Mouse (Mus musculus) limb, embryonic 13.5 days (tissue): ENCODE measurements at regions not wholly inside any gene's neighbourhood (a gene's known extent, or its start where the extent isn't known, plus 50 kb on each side); places are given as distances from the start of the nearest gene placed in this dataset.

Source experiments
- ATAC-seq: fragments of 200-750 bp; cut with Nextera tagmentation; 2 replicates; pipeline ENCODE4 v1.8.0; 2017; ENCODE audit warnings: low read depth, moderate number of reproducible peaks, moderate TSS enrichment; ENCODE audit not compliant: low FRiP score
- H3K27ac ChIP-seq: fragments of 300-500 bp; sonication (generic); 2 replicates; pipeline ENCODE4 v1.5.1; 2015; ENCODE audit warnings: inconsistent platforms, mild to moderate bottlenecking, moderate library complexity
- H3K27me3 ChIP-seq: fragments of 300-500 bp; sonication (generic); 2 replicates; pipeline ENCODE4 v1.6.1; 2015; ENCODE audit warnings: mild to moderate bottlenecking, inconsistent platforms
- H3K36me3 ChIP-seq: fragments of 300-500 bp; sonication (generic); 2 replicates; pipeline ENCODE4 v1.6.1; 2015; ENCODE audit warnings: inconsistent platforms, mild to moderate bottlenecking, moderate library complexity
- H3K4me1 ChIP-seq: fragments of 300-500 bp; sonication (generic); 2 replicates; pipeline ENCODE4 v1.6.1; 2015; ENCODE audit warnings: inconsistent platforms
- H3K4me2 ChIP-seq: fragments of 300-500 bp; sonication (generic); replicated peaks from 2 replicates; pipeline ENCODE4 v1.6.1; 2015; ENCODE audit warnings: inconsistent platforms, mild to moderate bottlenecking, moderate library complexity
- H3K4me3 ChIP-seq: fragments of 300-500 bp; sonication (generic); 2 replicates; pipeline ENCODE4 v1.5.1; 2015; ENCODE audit warnings: moderate library complexity, mild to moderate bottlenecking, inconsistent platforms
- H3K9ac ChIP-seq: fragments of 300-500 bp; sonication (generic); 2 replicates; pipeline ENCODE4 v1.6.1; 2015; ENCODE audit warnings: mild to moderate bottlenecking, inconsistent platforms
- H3K9me3 ChIP-seq: fragments of 300-500 bp; sonication (generic); 2 replicates; pipeline ENCODE4 v1.6.1; 2016; ENCODE audit warnings: inconsistent platforms
- WGBS: fragments of 180-500 bp; shearing (Covaris S2); methylation state at CpG from one replicate; pipeline ENCODE4 v1.1.7; 2015; 5-methylcytosine and 5-hydroxymethylcytosine counted together

GRCm38 (mm10) chr12:68775503-68775902 is 383.5 kb downstream of the Rps29 start:
- H3K4me1 ChIP-seq: no peaks in the 10 kb centered on the region
- H3K4me2 ChIP-seq: no peak overlapping the region
- H3K27ac ChIP-seq: no peak overlapping the region
- no peaks in the 10 kb centered on the region for H3K27me3 ChIP-seq
- no peak overlapping the region for H3K9ac ChIP-seq
- no peak for ATAC-seq
- no peaks in the 10 kb centered on the region for H3K9me3 ChIP-seq
- no peaks in the 10 kb centered on the region for H3K36me3 ChIP-seq
- no peak overlapping the region for H3K4me3 ChIP-seq
- 79% methylated on average over 2 of the region's 2 CpGs for WGBS

GRCm38 (mm10) chr12:68774800-68775199 is 384.2 kb downstream of the Rps29 start:
- no peaks in the 10 kb centered on the region for H3K9me3 ChIP-seq
- H3K27me3 ChIP-seq: no peaks in the 10 kb centered on the region
- no peaks in the 10 kb centered on the region for H3K4me1 ChIP-seq
- H3K4me3 ChIP-seq: no peak overlapping the region
- no peak for ATAC-seq
- H3K27ac ChIP-seq: no peak overlapping the region
- no peak overlapping the region for H3K9ac ChIP-seq
- no peaks in the 10 kb centered on the region for H3K36me3 ChIP-seq
- 87% methylated on average over 8 of the region's 8 CpGs for WGBS
- H3K4me2 ChIP-seq: no peak overlapping the region

GRCm38 (mm10) chr12:68758263-68759020 is 400.5 kb downstream of the Rps29 start:
- no peak overlapping the region for H3K9ac ChIP-seq
- no peaks in the 10 kb centered on the region for H3K4me1 ChIP-seq
- no peaks in the 10 kb centered on the region for H3K27me3 ChIP-seq
- no peak overlapping the region for H3K4me2 ChIP-seq
- no peak for ATAC-seq
- no peak overlapping the region for H3K27ac ChIP-seq
- no peaks in the 10 kb centered on the region for H3K9me3 ChIP-seq
- H3K4me3 ChIP-seq: no peak overlapping the region
- WGBS: 84% methylated on average over 7 of the region's 7 CpGs
- no peaks in the 10 kb centered on the region for H3K36me3 ChIP-seq

GRCm38 (mm10) chr12:68728882-68729281 is 430.1 kb downstream of the Rps29 start:
- whole genome bisulfite sequencing: 25% methylated on average over 2 of the region's 2 CpGs
- no peak overlapping the region for H3K27ac ChIP-seq
- no peaks in the 10 kb centered on the region for H3K27me3 ChIP-seq
- no peak overlapping the region for H3K9ac ChIP-seq
- H3K4me3 ChIP-seq: no peak overlapping the region
- no peaks in the 10 kb centered on the region for H3K9me3 ChIP-seq
- no peak for ATAC-seq
- no peak overlapping the region for H3K4me2 ChIP-seq
- H3K4me1 ChIP-seq: no peaks in the 10 kb centered on the region
- no peaks in the 10 kb centered on the region for H3K36me3 ChIP-seq

- Histone ChIP-seq H3K36me3 (no peaks in the 10 kb centered on the region), H3K4me1 (no peaks in the 10 kb centered on the region), H3K4me2 (no peak overlapping the region), H3K4me3 (no peak overlapping the region), H3K27me3 (no peaks in the 10 kb centered on the region), H3K9me3 (no peaks in the 10 kb centered on the region), H3K9ac (no peak overlapping the region), H3K27ac (no peak overlapping the region)
- no peak for ATAC-seq
These were observed 440.0 kb downstream of the Rps29 start for GRCm38 (mm10) chr12:68718946-68719345.

- no peak overlapping the region for H3K9ac ChIP-seq
- H3K27ac ChIP-seq: no peak overlapping the region
- ATAC-seq: no peak
- no peaks in the 10 kb centered on the region for H3K36me3 ChIP-seq
- no peaks in the 10 kb centered on the region for H3K4me1 ChIP-seq
- H3K27me3 ChIP-seq: no peaks in the 10 kb centered on the region
- H3K4me3 ChIP-seq: no peak overlapping the region
- 33% methylated on average over 11 of the region's 11 CpGs for WGBS
- no peak overlapping the region for H3K4me2 ChIP-seq
- no peaks in the 10 kb centered on the region for H3K9me3 ChIP-seq
These were observed 464.4 kb downstream of the Rps29 start for GRCm38 (mm10) chr12:68694275-68695267.

- Histone ChIP-seq H3K4me3 (no peak overlapping the region), H3K36me3 (no peaks in the 10 kb centered on the region), H3K27ac (no peak overlapping the region), H3K9me3 (no peaks in the 10 kb centered on the region), H3K4me2 (no peak overlapping the region), H3K4me1 (no peaks in the 10 kb centered on the region), H3K9ac (no peak overlapping the region), H3K27me3 (no peaks in the 10 kb centered on the region)
- ATAC-seq: no peak
- WGBS: 83% methylated on average over 3 of the region's 3 CpGs
These were observed 470.7 kb downstream of the Rps29 start for GRCm38 (mm10) chr12:68688262-68688661.

- H3K9ac ChIP-seq: no peak overlapping the region
- no peaks in the 10 kb centered on the region for H3K27me3 ChIP-seq
- H3K4me3 ChIP-seq: no peak overlapping the region
- no peaks in the 10 kb centered on the region for H3K4me1 ChIP-seq
- 83% methylated on average over 1 of the region's 1 CpGs for WGBS
- ATAC-seq: no peak
- H3K4me2 ChIP-seq: no peak overlapping the region
- H3K9me3 ChIP-seq: no peaks in the 10 kb centered on the region
- no peaks in the 10 kb centered on the region for H3K36me3 ChIP-seq
- no peak overlapping the region for H3K27ac ChIP-seq
These were observed 475.1 kb downstream of the Rps29 start for GRCm38 (mm10) chr12:68683897-68684296.

GRCm38 (mm10) chr12:68683176-68683575 is 475.8 kb downstream of the Rps29 start:
- Histone ChIP-seq H3K9ac (no peak overlapping the region), H3K27ac (no peak overlapping the region), H3K9me3 (no peaks in the 10 kb centered on the region), H3K4me1 (no peaks in the 10 kb centered on the region), H3K4me3 (no peak overlapping the region), H3K27me3 (no peaks in the 10 kb centered on the region), H3K4me2 (no peak overlapping the region), H3K36me3 (no peaks in the 10 kb centered on the region)
- no peak for ATAC-seq
- 50% methylated on average over 4 of the region's 4 CpGs for WGBS

GRCm38 (mm10) chr12:68680668-68681067 is 478.3 kb downstream of the Rps29 start:
- Histone ChIP-seq H3K4me1 (peaks cover 8% of the 10 kb centered on the region; the same call in 1 of the 2 replicates), H3K9ac (no peak overlapping the region), H3K36me3 (no peaks in the 10 kb centered on the region), H3K27me3 (no peaks in the 10 kb centered on the region), H3K27ac (no peak overlapping the region), H3K4me3 (no peak overlapping the region), H3K9me3 (no peaks in the 10 kb centered on the region), H3K4me2 (no peak overlapping the region)
- WGBS: 88% methylated on average over 3 of the region's 3 CpGs
- no peak for ATAC-seq

GRCm38 (mm10) chr12:68676096-68676775 is 482.8 kb downstream of the Rps29 start:
- Histone ChIP-seq H3K4me2 (peak overlapping the region; percentile 40), H3K27me3 (no peaks in the 10 kb centered on the region), H3K27ac (no peak overlapping the region), H3K9me3 (no peaks in the 10 kb centered on the region), H3K4me3 (no peak overlapping the region), H3K4me1 (peaks cover 8% of the 10 kb centered on the region; the same call in 1 of the 2 replicates), H3K9ac (no peak overlapping the region), H3K36me3 (no peaks in the 10 kb centered on the region)
- WGBS: 34% methylated on average over 16 of the region's 16 CpGs
- peak; percentile 76 for ATAC-seq

GRCm38 (mm10) chr12:68672011-68672410 is 487.0 kb downstream of the Rps29 start:
- Histone ChIP-seq H3K9me3 (no peaks in the 10 kb centered on the region), H3K27ac (no peak overlapping the region), H3K4me2 (no peak overlapping the region), H3K4me1 (peaks cover 8% of the 10 kb centered on the region; the same call in 1 of the 2 replicates), H3K36me3 (no peaks in the 10 kb centered on the region), H3K4me3 (no peak overlapping the region), H3K27me3 (no peaks in the 10 kb centered on the region), H3K9ac (no peak overlapping the region)
- WGBS: 68% methylated on average over 3 of the region's 3 CpGs
- ATAC-seq: no peak
